ENCODE assay signal across 9 mouse cellular contexts in the genomic region with DNA sequence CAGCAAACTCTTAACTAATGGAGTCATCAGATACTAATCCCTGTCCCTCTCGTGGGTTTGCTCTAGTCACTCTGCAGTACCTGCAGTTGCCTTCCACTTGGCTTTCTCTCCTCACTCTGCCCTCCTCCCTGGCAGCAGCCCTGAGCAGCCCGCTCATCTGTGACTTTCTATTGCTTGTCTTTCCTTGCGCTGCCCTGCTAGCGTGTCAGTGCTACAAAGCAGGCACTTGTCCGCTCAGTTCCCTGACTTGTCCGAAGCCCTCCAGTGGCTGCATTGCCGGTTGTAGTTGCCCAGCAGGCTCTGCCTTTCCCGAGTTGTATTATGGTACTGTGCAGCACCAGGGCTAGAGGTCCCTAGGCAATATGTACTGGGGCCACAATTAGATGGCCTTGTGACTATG.
DNase-seq lines count a peak whose midpoint lies in the region; ATAC-seq lines count a peak whose summit lies in the region.
"Had no signal": no experiment of that assay in that cellular context is flagged by ENCODE, and none has a peak within 500 bp of the region (broad histone marks: within the 10 kb centered on the region; RNA-seq: fewer than 3 reads in every experiment).

No protein-coding gene starts in this region.

- H3K27me3 ChIP-seq in forebrain, embryonic 14.5 days (replicated peaks; ENCODE audit: control insufficient read depth, insufficient read depth, low read length), result no peaks in the 10 kb centered on the region

- H3K4me3 ChIP-seq in forebrain, embryonic 14.5 days (ENCODE audit: low read depth, low read length), result no peak overlapping the region

- H3K36me3 ChIP-seq in forebrain, embryonic 14.5 days (ENCODE audit: control insufficient read depth, insufficient read depth, low read length), result no peaks in the 10 kb centered on the region

- DNase-seq in layer of hippocampus, adult 9-11 months, result peak; percentile 41
- no peak for DNase-seq in layer of hippocampus, postnatal 25 days (ENCODE audit: extremely low spot score in 1 of 2, low spot score in 1 of 2)
- peak; percentile 83 for DNase-seq in brain, adult 2 months (ENCODE audit: low read depth, low spot score)
- DNase-seq in forebrain, embryonic 14.5 days (ENCODE audit: low spot score), result no peak
- peak; percentile 47 to 67 for DNase-seq in kidney, postnatal 4 days
- no peak for DNase-seq in spleen, postnatal 14 days (ENCODE audit: low spot score in 2 of 2)
- DNase-seq: embryo, embryonic 11 days had no signal

- H3K4me1 ChIP-seq in forebrain, embryonic 14.5 days (ENCODE audit: control insufficient read depth, insufficient read depth, low read length), result peaks cover 67% of the 10 kb centered on the region

- no peak for ATAC-seq in forebrain, embryonic 14.5 days
- ATAC-seq in erythroid progenitor cell, adult 5-6 weeks (replicated peaks; ENCODE audit: low FRiP score, poor library complexity, severe bottlenecking), result no peak
- ATAC-seq in monocyte, adult 5-6 weeks (replicated peaks; ENCODE audit: insufficient number of reproducible peaks, low FRiP score, low TSS enrichment, poor library complexity, severe bottlenecking), result no peak

- H3K9ac ChIP-seq in forebrain, embryonic 14.5 days (ENCODE audit: low read length), result no peak overlapping the region

- WGBS in forebrain, embryonic 14.5 days, result 31% methylated on average over 8 of the region's 8 CpGs

- no peak overlapping the region for H3K4me2 ChIP-seq in forebrain, embryonic 14.5 days (ENCODE audit: low read length)

- H3K27ac ChIP-seq in forebrain, embryonic 14.5 days (ENCODE audit: low read depth, low read length), result 0 out of 2 replicates have a peak overlapping the region, but pooled peaks have one; percentile 3

- H3K9me3 ChIP-seq in forebrain, embryonic 14.5 days (replicated peaks; ENCODE audit: control insufficient read depth, low read length), result no peaks in the 10 kb centered on the region

Comparison
In these comparisons a context has a peak if more than half of its experiments do, and no peak if none do; other contexts are left out.
1. DNase-seq: peak in layer of hippocampus, adult 9-11 months (single experiment), brain, adult 2 months (single experiment) and kidney, postnatal 4 days (2 of 2); none in layer of hippocampus, postnatal 25 days (0 of 2), forebrain, embryonic 14.5 days (single experiment) and spleen, postnatal 14 days (0 of 2).